Mouse (Mus musculus) stomach, postnatal 0 days (tissue): ENCODE data around the gene Ccdc141. TPM values are rescaled to one million over a fixed set of nuclear protein-coding genes. Genes with fewer than 3 reads are reported as not detected.
"Not testable (repeated sequence)": the region's sequence is repeated elsewhere in the genome, so short reads cannot be mapped to it uniquely, and the experiment has no call there.

ENCODE experiments used
- ATAC-seq: fragments of 200-750 bp; cut with Nextera tagmentation; 2 replicates; pipeline ENCODE4 v1.8.0; 2017; ENCODE audit not compliant: low FRiP score, low TSS enrichment
- DNase-seq: peaks from one replicate; pipeline ENCODE4 v3.0.0-alpha.2; 2016; ENCODE audit warnings: low spot score
- H3K27ac ChIP-seq: fragments of 300-500 bp; sonication (generic); replicated peaks from 2 replicates; pipeline ENCODE4 v1.5.1; 2014; ENCODE audit warnings: mild to moderate bottlenecking, control low read depth
- H3K27me3 ChIP-seq: fragments of 300-500 bp; sonication (generic); 2 replicates; pipeline ENCODE4 v1.6.1; 2014; ENCODE audit warnings: low read length; ENCODE audit not compliant: control insufficient read depth, insufficient read depth
- H3K36me3 ChIP-seq: fragments of 300-500 bp; sonication (generic); 2 replicates; pipeline ENCODE4 v1.6.1; 2014; ENCODE audit warnings: low read length, mixed read lengths; ENCODE audit not compliant: control insufficient read depth, insufficient read depth
- H3K4me1 ChIP-seq: fragments of 300-500 bp; sonication (generic); replicated peaks from 2 replicates; pipeline ENCODE4 v1.6.1; 2014; ENCODE audit warnings: antibody characterized with exemption; ENCODE audit not compliant: control insufficient read depth, insufficient read depth
- H3K4me2 ChIP-seq: fragments of 300-500 bp; sonication (generic); replicated peaks from 2 replicates; pipeline ENCODE4 v1.6.1; 2014; ENCODE audit warnings: low read depth, mild to moderate bottlenecking, control low read depth, moderate library complexity
- H3K4me3 ChIP-seq: fragments of 300-500 bp; sonication (generic); 2 replicates; pipeline ENCODE4 v1.5.1; 2014; ENCODE audit warnings: low read depth, low read length, control low read depth
- H3K9ac ChIP-seq: fragments of 300-500 bp; sonication (generic); 2 replicates; pipeline ENCODE4 v1.6.1; 2014; ENCODE audit warnings: mild to moderate bottlenecking, low read length, control low read depth, mixed read lengths
- H3K9me3 ChIP-seq: fragments of 300-500 bp; sonication (generic); 2 replicates; pipeline ENCODE4 v1.6.1; 2016; ENCODE audit warnings: low read length; ENCODE audit not compliant: control insufficient read depth
- CTCF ChIP-seq: IDR thresholded peaks from 2 replicates; pipeline ENCODE4 v1.5.1; 2016; ENCODE audit warnings: antibody characterized with exemption, low read depth, mild to moderate bottlenecking, moderate library complexity
- EP300 ChIP-seq: optimal IDR thresholded peaks from 2 replicates; pipeline ENCODE3; 2016; ENCODE audit warnings: antibody characterized with exemption
- WGBS: fragments of 180-500 bp; shearing (Covaris S2); extraction: QIAGEN DNeasy Blood & Tissue Kit; methylation state at CpG from one replicate; pipeline ENCODE4 v1.1.7; 2014; 5-methylcytosine and 5-hydroxymethylcytosine counted together
- polyA plus RNA-seq: library from polyadenylated mRNA; unstranded; fragments of >200 nt; fragmentation: Nextera tagmentation; extraction: Ambion mirVana; gene quantifications from 2 replicates; pipeline ENCODE4 v1.2.1, GENCODE M21; 2015

Ccdc141 gene
- polyA plus RNA-seq, 1 experiment from 2014 or later, result 6.7 TPM

DNA sequence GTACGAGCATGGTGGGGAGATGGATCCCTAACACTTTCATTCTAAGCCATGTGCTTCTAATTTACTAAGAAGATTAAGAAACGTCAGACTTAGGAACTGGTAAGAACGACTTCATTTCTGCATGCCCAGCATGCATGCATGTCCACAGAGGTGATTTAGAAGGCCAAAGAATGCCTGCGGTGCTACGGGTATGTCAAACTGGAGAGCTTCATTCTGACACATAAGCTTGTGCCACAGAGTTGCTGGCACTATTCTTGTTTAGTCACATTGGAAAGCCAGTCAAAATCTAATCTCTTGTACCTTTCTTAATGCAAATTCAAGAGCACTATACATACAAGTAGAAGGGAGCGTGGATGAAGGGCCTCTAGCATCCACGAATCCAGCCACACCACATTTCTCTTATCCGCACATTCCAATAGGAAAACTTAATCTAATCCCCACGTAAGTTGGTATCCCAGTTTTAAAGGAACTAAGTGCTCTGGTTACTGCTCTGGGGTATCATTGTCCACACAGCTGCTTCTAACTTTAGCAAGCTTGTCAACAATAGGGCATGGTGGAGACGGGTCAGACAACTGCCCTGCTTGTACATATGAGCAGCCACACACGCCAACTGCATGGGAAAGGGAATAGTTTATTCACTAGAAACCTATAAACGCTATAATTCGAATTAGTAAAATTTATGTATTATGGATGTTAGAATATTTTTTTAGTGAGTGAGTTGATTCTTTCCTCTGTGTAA, 136.9 kb downstream of the Ccdc141 start:
- TF ChIP-seq EP300, result no peak
- no peak for TF ChIP-seq CTCF
- H3K27me3 ChIP-seq, result no peaks in the 10 kb centered on the region
- H3K9ac ChIP-seq, result no peak overlapping the region
- 84% methylated on average over 13 of the region's 13 CpGs for WGBS
- H3K4me3 ChIP-seq, result no peak overlapping the region
- no peak overlapping the region for H3K4me2 ChIP-seq
- no peaks in the 10 kb centered on the region for H3K9me3 ChIP-seq
- ATAC-seq (no peak), DNase-seq (no peak)
- no peak overlapping the region for H3K27ac ChIP-seq
- no peaks in the 10 kb centered on the region for H3K36me3 ChIP-seq
- no peaks in the 10 kb centered on the region for H3K4me1 ChIP-seq

- no peak for ATAC-seq
- Histone ChIP-seq H3K27me3 (no peaks in the 10 kb centered on the region), H3K27ac (no peak overlapping the region), H3K9me3 (no peaks in the 10 kb centered on the region), H3K4me1 (no peaks in the 10 kb centered on the region), H3K9ac (no peak overlapping the region), H3K4me2 (no peak overlapping the region), H3K36me3 (no peaks in the 10 kb centered on the region), H3K4me3 (no peak overlapping the region)
- WGBS, result 81% methylated on average over 2 of the region's 2 CpGs
- TF ChIP-seq CTCF (no peak), EP300 (no peak)
- DNase-seq, result no peak
These were observed 149.8 kb downstream of the Ccdc141 start for GRCm38 (mm10) chr2:77020649-77021048.

GRCm38 (mm10) chr2:77017735-77018134, 152.7 kb downstream of the Ccdc141 start:
- ATAC-seq (no peak), DNase-seq (no peak)
- Histone ChIP-seq H3K36me3 (no peaks in the 10 kb centered on the region), H3K9ac (no peak overlapping the region), H3K27ac (no peak overlapping the region), H3K27me3 (no peaks in the 10 kb centered on the region), H3K9me3 (no peaks in the 10 kb centered on the region), H3K4me1 (no peaks in the 10 kb centered on the region), H3K4me2 (no peak overlapping the region), H3K4me3 (no peak overlapping the region)
- TF ChIP-seq CTCF (no peak), EP300 (no peak)
- 61% methylated on average over 4 of the region's 4 CpGs for WGBS

DNA sequence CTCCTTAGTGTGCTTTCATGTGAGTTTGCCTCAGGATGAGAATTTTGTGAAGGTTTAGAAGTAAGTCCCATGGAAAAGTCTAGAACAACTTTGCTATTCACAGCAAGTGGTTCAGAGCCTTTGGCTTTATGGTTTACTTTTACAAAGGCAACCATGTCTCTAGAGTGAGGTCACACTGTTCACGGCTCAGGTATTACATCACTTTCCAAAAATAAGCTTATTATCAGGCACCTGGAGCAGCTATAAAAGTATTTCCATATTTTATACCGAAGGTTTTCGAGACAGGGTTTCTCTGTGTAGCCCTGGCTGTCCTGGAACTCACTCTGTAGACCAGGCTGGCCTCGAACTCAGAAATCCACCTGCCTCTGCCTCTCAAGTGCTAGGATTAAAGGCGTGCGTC, 157.0 kb downstream of the Ccdc141 start:
- H3K36me3 ChIP-seq, H3K4me2 ChIP-seq, H3K4me3 ChIP-seq, H3K9ac ChIP-seq, ATAC-seq, H3K27ac ChIP-seq, H3K4me1 ChIP-seq, DNase-seq, H3K9me3 ChIP-seq, H3K27me3 ChIP-seq: not testable (repeated sequence)
- 83% methylated on average over 6 of the region's 6 CpGs for WGBS

DNA sequence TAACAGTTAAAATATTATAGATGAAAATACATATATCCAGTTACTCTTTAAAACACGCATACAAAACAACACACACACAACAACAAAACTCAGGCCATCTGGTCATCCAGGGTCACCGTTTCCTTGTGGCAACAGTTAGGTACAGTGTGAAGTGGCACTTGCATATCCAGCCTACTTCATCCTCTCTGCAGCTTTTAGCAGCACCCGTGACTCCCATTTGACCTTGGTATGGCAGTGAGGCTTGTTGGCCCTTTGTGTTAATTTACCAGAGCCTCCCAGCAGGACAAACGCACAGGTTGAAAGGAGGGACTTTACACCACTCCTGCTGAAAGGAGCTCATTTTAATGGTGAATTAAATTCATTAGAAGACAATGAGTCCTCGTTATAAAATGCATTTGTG, 158.5 kb downstream of the Ccdc141 start:
- Histone ChIP-seq H3K4me3 (no peak overlapping the region), H3K4me2 (no peak overlapping the region), H3K27me3 (no peaks in the 10 kb centered on the region), H3K27ac (no peak overlapping the region), H3K9ac (no peak overlapping the region), H3K4me1 (no peaks in the 10 kb centered on the region), H3K9me3 (no peaks in the 10 kb centered on the region), H3K36me3 (no peaks in the 10 kb centered on the region)
- TF ChIP-seq CTCF (no peak), EP300 (no peak)
- 73% methylated on average over 5 of the region's 5 CpGs for WGBS
- no peak for ATAC-seq
- DNase-seq, result no peak

- H3K9me3 ChIP-seq, result no peaks in the 10 kb centered on the region
- WGBS, result 75% methylated on average over 7 of the region's 7 CpGs
- no peak for DNase-seq
- no peaks in the 10 kb centered on the region for H3K36me3 ChIP-seq
- no peak overlapping the region for H3K27ac ChIP-seq
- TF ChIP-seq CTCF (no peak), EP300 (no peak)
- no peak overlapping the region for H3K4me3 ChIP-seq
- no peaks in the 10 kb centered on the region for H3K27me3 ChIP-seq
- no peak for ATAC-seq
- no peak overlapping the region for H3K9ac ChIP-seq
- no peaks in the 10 kb centered on the region for H3K4me1 ChIP-seq
- no peak overlapping the region for H3K4me2 ChIP-seq
These were observed 163.4 kb downstream of the Ccdc141 start for GRCm38 (mm10) chr2:77007015-77007414.
